23 mouse cellular contexts compared by ENCODE assay signal in genomic region chr4:81085188-81085587, GRCm38 (mm10).
DNase-seq lines count a peak whose midpoint lies in the region; ATAC-seq lines count a peak whose summit lies in the region.
"Had no signal": no experiment of that assay in that cellular context is flagged by ENCODE, and none has a peak within 500 bp of the region (broad histone marks: within the 10 kb centered on the region; RNA-seq: fewer than 3 reads in every experiment).

No protein-coding gene starts in this region.

- peaks cover 3% of the 10 kb centered on the region; the same call in 1 of the 2 replicates for H3K4me1 ChIP-seq in limb, embryonic 13.5 days
- H3K4me1 ChIP-seq: embryonic facial prominence, embryonic 15.5 days; forebrain, embryonic 15.5 days; heart, embryonic 10.5 days; hindbrain, embryonic 12.5 days had no signal

- no peak overlapping the region for H3K9ac ChIP-seq in limb, embryonic 13.5 days
- H3K9ac ChIP-seq: embryonic facial prominence, embryonic 15.5 days; forebrain, embryonic 15.5 days; hindbrain, embryonic 12.5 days had no signal

- WGBS in limb, embryonic 13.5 days: 19% methylated on average over 4 of the region's 4 CpGs

- no peaks in the 10 kb centered on the region for H3K27me3 ChIP-seq in limb, embryonic 13.5 days
- H3K27me3 ChIP-seq: embryonic facial prominence, embryonic 15.5 days; forebrain, embryonic 15.5 days; hindbrain, embryonic 12.5 days had no signal

- DNase-seq in embryo, embryonic 10.5 days (ENCODE audit: low spot score): peak; percentile 31
- DNase-seq in embryo, embryonic 11.5 days (ENCODE audit: low read depth, low spot score): peak; percentile 2
- DNase-seq in forelimb bud, embryonic 11.5 days (ENCODE audit: low read depth, low spot score): peak; percentile 17
- no peak for DNase-seq in c-Kit-positive CD71-positive TER-119-positive erythroid progenitor cells, embryonic 14.5 days (ENCODE audit: low spot score)
- DNase-seq in lung, postnatal 10 days: no peak
- DNase-seq in thymus, postnatal 4 days: no peak
- DNase-seq in MN1 (ENCODE audit: low spot score): no peak
- DNase-seq: adrenal gland, adult 8-10 months; adrenal gland, postnatal 36 days; cerebellum, adult 11 months; cerebellum, adult 9-10 months; cerebellum, postnatal 25 days; gastrocnemius, postnatal 10 days; heart, postnatal 10 days; heart, postnatal 4 days had no signal

- H3K4me2 ChIP-seq in limb, embryonic 13.5 days (replicated peaks): no peak overlapping the region
- H3K4me2 ChIP-seq: embryonic facial prominence, embryonic 15.5 days; forebrain, embryonic 15.5 days; hindbrain, embryonic 12.5 days had no signal

- peak; percentile 66; the same call in 1 of the 2 replicates for ATAC-seq in limb, embryonic 13.5 days (ENCODE audit: low FRiP score, low read depth)
- ATAC-seq: forebrain, embryonic 15.5 days; hindbrain, embryonic 16.5 days; inflammation-experienced regulatory T-cells, adult 6 months had no signal

- H3K36me3 ChIP-seq in limb, embryonic 13.5 days: no peaks in the 10 kb centered on the region
- H3K36me3 ChIP-seq: embryonic facial prominence, embryonic 15.5 days; forebrain, embryonic 15.5 days; heart, embryonic 10.5 days; hindbrain, embryonic 12.5 days had no signal

- no peak overlapping the region for H3K4me3 ChIP-seq in limb, embryonic 13.5 days
- H3K4me3 ChIP-seq: embryonic facial prominence, embryonic 15.5 days; erythroblast, embryonic 14.5 days; forebrain, embryonic 15.5 days; heart, embryonic 10.5 days; hindbrain, embryonic 12.5 days had no signal

- H3K27ac ChIP-seq in limb, embryonic 13.5 days: 0 out of 2 replicates have a peak overlapping the region, but pooled peaks have one; percentile 28
- H3K27ac ChIP-seq: embryonic facial prominence, embryonic 15.5 days; forebrain, embryonic 15.5 days; heart, embryonic 10.5 days; hindbrain, embryonic 12.5 days had no signal

- H3K9me3 ChIP-seq in limb, embryonic 13.5 days: no peaks in the 10 kb centered on the region
- H3K9me3 ChIP-seq: embryonic facial prominence, embryonic 15.5 days; forebrain, embryonic 15.5 days; heart, embryonic 10.5 days; hindbrain, embryonic 12.5 days had no signal

Comparison
In these comparisons a context has a peak if more than half of its experiments do, and no peak if none do; other contexts are left out.
1. DNase-seq: peak in embryo, embryonic 10.5 days (single experiment), embryo, embryonic 11.5 days (single experiment) and forelimb bud, embryonic 11.5 days (single experiment); none in c-Kit-positive CD71-positive TER-119-positive erythroid progenitor cells, embryonic 14.5 days (single experiment), lung, postnatal 10 days (single experiment), thymus, postnatal 4 days (single experiment) and MN1 (single experiment).